In genomic region chr14:76585831-76586405, GRCm38 (mm10) we compare ENCODE assay signal across 20 mouse cellular contexts. TPM values are rescaled to one million over a fixed set of nuclear protein-coding genes. Genes with fewer than 3 reads are reported as not detected.
DNase-seq lines count a peak whose midpoint lies in the region; ATAC-seq and TF ChIP-seq lines count a peak whose summit lies in the region.
"Had no signal": no experiment of that assay in that cellular context is flagged by ENCODE, and none has a peak within 500 bp of the region (broad histone marks: within the 10 kb centered on the region; RNA-seq: fewer than 3 reads in every experiment).

No protein-coding gene starts in this region.

- no peak overlapping the region; the same call in 1 of the 2 replicates for H3K4me2 ChIP-seq in stomach, postnatal 0 days (replicated peaks; ENCODE audit: low read depth)
- H3K4me2 ChIP-seq: embryonic facial prominence, embryonic 15.5 days; neural tube, embryonic 13.5 days had no signal

- no peak overlapping the region for H3K4me3 ChIP-seq in stomach, postnatal 0 days (ENCODE audit: low read depth, low read length)
- H3K4me3 ChIP-seq: embryonic facial prominence, embryonic 15.5 days; limb, embryonic 10.5 days; neural tube, embryonic 13.5 days had no signal

- H3K27ac ChIP-seq in stomach, postnatal 0 days (replicated peaks): no peak overlapping the region
- H3K27ac ChIP-seq: embryonic facial prominence, embryonic 15.5 days; hindbrain, postnatal 0 days; limb, embryonic 10.5 days; neural tube, embryonic 13.5 days had no signal

- TF ChIP-seq CTCF in stomach, postnatal 0 days (IDR thresholded peaks at IDR 0.05; ENCODE audit: low read depth): no peak

- no peak overlapping the region for H3K9ac ChIP-seq in stomach, postnatal 0 days (ENCODE audit: low read length)
- H3K9ac ChIP-seq: embryonic facial prominence, embryonic 15.5 days; neural tube, embryonic 13.5 days had no signal

- 39% methylated on average over 13 of the region's 13 CpGs for WGBS in stomach, postnatal 0 days

- no peaks in the 10 kb centered on the region for H3K36me3 ChIP-seq in stomach, postnatal 0 days (ENCODE audit: control insufficient read depth, insufficient read depth, low read length)
- H3K36me3 ChIP-seq: embryonic facial prominence, embryonic 15.5 days; G1E; limb, embryonic 10.5 days; neural tube, embryonic 13.5 days had no signal

- peak; percentile 19 for DNase-seq in adrenal gland, postnatal 14 days
- DNase-seq in adrenal gland, adult (ENCODE audit: inconsistent age in 2 of 2, low spot score in 1 of 2): no peak
- peak; percentile 46 for DNase-seq in lung, postnatal 10 days
- DNase-seq in lung, postnatal 25 days (ENCODE audit: low spot score): no peak
- DNase-seq in kidney, postnatal 14 days: peak; percentile 33
- peak; percentile 80 for DNase-seq in stomach, postnatal 0 days (ENCODE audit: low spot score)
- DNase-seq in MN1 (ENCODE audit: low spot score): no peak
- no peak for DNase-seq in cerebellum, postnatal 25 days
- DNase-seq: gastrocnemius, postnatal 25 days; heart, postnatal 10 days; layer of hippocampus, adult 9-11 months; retina, postnatal 1 day; spleen, adult 18-20 months; thymus, adult 18-20 months had no signal

- H3K4me1 ChIP-seq in stomach, postnatal 0 days (replicated peaks; ENCODE audit: control insufficient read depth, insufficient read depth): no peaks in the 10 kb centered on the region
- H3K4me1 ChIP-seq: embryonic facial prominence, embryonic 15.5 days; neural tube, embryonic 13.5 days had no signal

- no peak for TF ChIP-seq EP300 in stomach, postnatal 0 days (optimal IDR thresholded peaks at IDR 0.05)

- ATAC-seq in stomach, postnatal 0 days (ENCODE audit: low FRiP score, low TSS enrichment): peak; percentile 87
- ATAC-seq: forebrain, embryonic 16.5 days; hindbrain, postnatal 0 days had no signal

- H3K27me3 ChIP-seq in stomach, postnatal 0 days (ENCODE audit: control insufficient read depth, insufficient read depth, low read length): no peaks in the 10 kb centered on the region
- H3K27me3 ChIP-seq: embryonic facial prominence, embryonic 15.5 days; neural tube, embryonic 13.5 days had no signal

- H3K9me3 ChIP-seq in stomach, postnatal 0 days (ENCODE audit: control insufficient read depth, low read length): no peaks in the 10 kb centered on the region
- H3K9me3 ChIP-seq: embryonic facial prominence, embryonic 15.5 days; limb, embryonic 10.5 days; neural tube, embryonic 13.5 days had no signal

RNA-seq across cellular contexts. Expression of gene Serp2, which starts 29.2 kb away (rescaled TPM):
- total RNA-seq in adrenal gland, postnatal 14 days (2021): 6.4 and 7.3 TPM in 2 replicates
- 7.4 and 8.0 TPM in 2 replicates for polyA plus RNA-seq in stomach, postnatal 0 days (2015; fragmentation: Nextera tagmentation; extraction: Ambion mirVana)
- total RNA-seq: G1E had no signal
- polyA plus RNA-seq: G1E had no signal

Comparison
In these comparisons a context has a peak if more than half of its experiments do, and no peak if none do; other contexts are left out.
1. DNase-seq: peak in adrenal gland, postnatal 14 days (single experiment), lung, postnatal 10 days (single experiment), kidney, postnatal 14 days (single experiment) and stomach, postnatal 0 days (single experiment); none in adrenal gland, adult (0 of 2), lung, postnatal 25 days (single experiment), MN1 (single experiment) and cerebellum, postnatal 25 days (0 of 2).